Mouse (Mus musculus): ENCODE results near the gene Mxi1. TPM values are rescaled to one million over a fixed set of nuclear protein-coding genes. Genes with fewer than 3 reads are reported as not detected.

Gene Mxi1
- polyA plus RNA-seq, 1 experiment from 2014 or later: 42.7 TPM

DNA sequence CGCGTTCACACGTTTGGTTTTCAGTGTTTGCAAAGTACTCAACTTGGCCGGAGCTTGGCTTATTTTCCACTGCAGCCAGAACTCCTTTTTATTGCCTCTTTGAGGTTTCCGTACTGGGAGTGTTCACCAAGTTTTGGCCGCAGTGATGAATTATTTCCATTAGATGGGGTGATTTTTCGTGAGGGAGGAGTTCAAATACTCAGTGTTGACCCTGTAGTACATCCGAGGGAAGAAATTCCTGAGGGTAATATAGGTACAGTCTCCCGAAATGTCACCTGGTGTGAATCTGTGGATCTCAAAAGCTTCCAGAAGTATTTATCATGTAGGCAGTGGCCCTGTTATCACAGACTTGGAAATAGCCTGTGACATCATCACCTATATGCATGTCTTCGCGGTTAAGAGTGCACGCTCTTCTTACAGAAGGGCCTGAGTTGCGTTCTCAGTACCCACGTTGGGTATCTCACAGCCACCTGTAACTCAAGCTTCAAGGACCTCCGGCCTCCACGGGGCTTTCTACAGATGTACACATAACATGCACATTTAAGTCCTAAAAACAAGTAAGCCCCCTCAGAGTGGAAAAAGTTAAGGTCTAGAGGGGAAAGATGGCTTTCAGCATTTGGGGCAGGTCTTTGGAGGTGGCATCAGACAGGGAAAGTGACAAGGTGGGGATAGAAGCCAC lies 4.4 kb downstream of the Mxi1 start:
- Histone ChIP-seq H3K9ac (peak overlapping the region; percentile 57), H3K36me3 (no peaks in the 10 kb centered on the region), H3K4me2 (peak overlapping the region; percentile 82), H3K4me1 (replicated peaks) (peaks cover 27% of the 10 kb centered on the region), H3K27me3 (replicated peaks) (no peaks in the 10 kb centered on the region), H3K27ac (ENCODE audit: poor library complexity, severe bottlenecking) (peak overlapping the region; percentile 80), H3K4me3 (peak overlapping the region; percentile 82), H3K9me3 (replicated peaks) (no peaks in the 10 kb centered on the region)
- no peak for ATAC-seq (ENCODE audit: insufficient number of reproducible peaks, low FRiP score)
- 42% methylated on average over 16 of the region's 16 CpGs for WGBS

- H3K4me2 ChIP-seq: peak overlapping the region; percentile 82
- ATAC-seq (ENCODE audit: insufficient number of reproducible peaks, low FRiP score): no peak
- peaks cover 30% of the 10 kb centered on the region for H3K4me1 ChIP-seq (replicated peaks)
- H3K4me3 ChIP-seq: no peak overlapping the region
- H3K36me3 ChIP-seq: no peaks in the 10 kb centered on the region
- 73% methylated on average over 7 of the region's 7 CpGs for WGBS
- no peaks in the 10 kb centered on the region for H3K9me3 ChIP-seq (replicated peaks)
- H3K9ac ChIP-seq: no peak overlapping the region
- peak overlapping the region; percentile 80 for H3K27ac ChIP-seq (ENCODE audit: poor library complexity, severe bottlenecking)
- no peaks in the 10 kb centered on the region for H3K27me3 ChIP-seq (replicated peaks)
These were observed 4.9 kb downstream of the Mxi1 start for GRCm38 (mm10) chr19:53315209-53315654.

GRCm38 (mm10) chr19:53316105-53316504 lies 5.8 kb downstream of the Mxi1 start:
- whole genome bisulfite sequencing: 85% methylated on average over 8 of the region's 8 CpGs
- no peak overlapping the region for H3K4me2 ChIP-seq
- no peak overlapping the region for H3K4me3 ChIP-seq
- H3K4me1 ChIP-seq (replicated peaks): peaks cover 39% of the 10 kb centered on the region
- no peak overlapping the region for H3K9ac ChIP-seq
- H3K36me3 ChIP-seq: no peaks in the 10 kb centered on the region
- H3K9me3 ChIP-seq (replicated peaks): no peaks in the 10 kb centered on the region
- ATAC-seq (ENCODE audit: insufficient number of reproducible peaks, low FRiP score): no peak
- H3K27ac ChIP-seq (ENCODE audit: poor library complexity, severe bottlenecking): no peak overlapping the region
- no peaks in the 10 kb centered on the region for H3K27me3 ChIP-seq (replicated peaks)

DNA sequence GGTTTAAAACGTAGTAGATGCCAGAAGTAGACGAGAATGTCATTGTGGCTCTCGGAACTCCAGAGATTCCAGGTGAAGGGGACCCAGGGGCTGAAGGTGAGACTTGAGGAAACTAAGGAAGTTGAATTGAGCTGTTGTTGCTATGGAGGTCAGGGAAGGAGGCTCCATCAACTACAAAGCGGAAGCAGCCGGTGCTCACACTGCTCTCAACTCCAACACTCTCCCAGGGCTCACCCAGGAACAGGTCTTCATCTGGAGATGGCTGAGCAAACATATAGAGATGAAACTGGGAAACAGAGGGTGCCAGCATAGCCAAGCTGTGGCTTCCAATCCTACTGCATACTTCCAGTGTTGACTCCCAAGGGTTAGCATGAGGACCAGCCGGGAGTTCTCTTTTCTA lies 6.6 kb downstream of the Mxi1 start:
- no peak overlapping the region for H3K4me2 ChIP-seq
- H3K27ac ChIP-seq (ENCODE audit: poor library complexity, severe bottlenecking): no peak overlapping the region
- no peaks in the 10 kb centered on the region for H3K27me3 ChIP-seq (replicated peaks)
- no peak overlapping the region for H3K9ac ChIP-seq
- WGBS: 79% methylated on average over 6 of the region's 6 CpGs
- H3K4me1 ChIP-seq (replicated peaks): peaks cover 44% of the 10 kb centered on the region
- H3K4me3 ChIP-seq: no peak overlapping the region
- no peaks in the 10 kb centered on the region for H3K9me3 ChIP-seq (replicated peaks)
- ATAC-seq (ENCODE audit: insufficient number of reproducible peaks, low FRiP score): no peak
- no peaks in the 10 kb centered on the region for H3K36me3 ChIP-seq

DNA sequence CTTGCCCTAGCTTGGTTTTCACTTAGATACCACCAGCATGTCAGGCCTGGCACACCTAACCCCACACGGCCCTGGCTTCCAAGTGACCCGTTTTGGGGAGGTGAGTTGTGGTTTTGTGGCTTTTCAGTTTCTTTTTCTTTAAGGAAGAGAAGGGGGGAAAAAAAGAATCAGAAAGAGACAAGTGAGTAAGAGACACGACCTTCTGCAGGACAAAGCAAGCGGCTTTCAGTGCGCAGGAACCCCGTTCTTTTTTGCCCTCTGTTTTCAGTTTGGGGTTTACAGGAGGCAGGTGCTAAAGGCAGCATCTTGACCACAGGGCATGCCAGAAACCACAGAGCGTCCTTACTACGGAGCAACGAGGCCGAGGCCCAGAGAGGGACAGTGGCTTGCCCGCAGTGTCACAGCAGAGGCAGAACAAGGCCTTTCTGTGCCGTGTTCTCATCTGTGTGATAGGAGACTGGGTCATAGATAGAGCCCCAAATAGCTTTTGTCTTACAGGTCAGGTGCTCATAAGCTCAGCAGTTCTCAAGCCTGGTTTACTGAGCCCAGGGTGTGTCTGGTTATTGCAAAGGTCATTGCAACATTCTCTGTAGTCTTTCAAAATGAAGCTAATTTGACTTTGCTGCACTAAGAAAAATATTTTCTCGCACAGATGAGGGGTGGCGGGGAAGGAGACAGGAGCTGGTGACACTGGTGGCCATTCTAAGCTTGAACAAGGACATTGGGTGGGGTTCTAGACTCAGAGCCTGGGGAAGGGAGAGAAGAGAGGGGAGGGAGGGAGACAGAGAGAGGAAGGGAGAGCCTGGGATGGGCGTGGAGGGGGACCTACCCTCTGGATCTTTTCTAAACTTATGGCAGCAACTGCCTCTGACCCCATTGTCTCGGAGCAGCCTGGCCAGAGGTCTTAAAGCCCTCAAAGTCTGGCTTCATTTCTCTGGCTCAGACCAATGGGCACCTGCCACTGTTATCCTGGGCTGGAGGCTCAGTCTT lies 8.1 kb downstream of the Mxi1 start:
- no peak overlapping the region for H3K4me3 ChIP-seq
- no peaks in the 10 kb centered on the region for H3K36me3 ChIP-seq
- 75% methylated on average over 16 of the region's 16 CpGs for WGBS
- no peak for ATAC-seq (ENCODE audit: insufficient number of reproducible peaks, low FRiP score)
- peaks cover 44% of the 10 kb centered on the region for H3K4me1 ChIP-seq (replicated peaks)
- no peak overlapping the region for H3K27ac ChIP-seq (ENCODE audit: poor library complexity, severe bottlenecking)
- H3K9ac ChIP-seq: peak overlapping the region; percentile 12; the same call in 1 of the 2 replicates
- H3K4me2 ChIP-seq: no peak overlapping the region
- no peaks in the 10 kb centered on the region for H3K9me3 ChIP-seq (replicated peaks)
- no peaks in the 10 kb centered on the region for H3K27me3 ChIP-seq (replicated peaks)

DNA sequence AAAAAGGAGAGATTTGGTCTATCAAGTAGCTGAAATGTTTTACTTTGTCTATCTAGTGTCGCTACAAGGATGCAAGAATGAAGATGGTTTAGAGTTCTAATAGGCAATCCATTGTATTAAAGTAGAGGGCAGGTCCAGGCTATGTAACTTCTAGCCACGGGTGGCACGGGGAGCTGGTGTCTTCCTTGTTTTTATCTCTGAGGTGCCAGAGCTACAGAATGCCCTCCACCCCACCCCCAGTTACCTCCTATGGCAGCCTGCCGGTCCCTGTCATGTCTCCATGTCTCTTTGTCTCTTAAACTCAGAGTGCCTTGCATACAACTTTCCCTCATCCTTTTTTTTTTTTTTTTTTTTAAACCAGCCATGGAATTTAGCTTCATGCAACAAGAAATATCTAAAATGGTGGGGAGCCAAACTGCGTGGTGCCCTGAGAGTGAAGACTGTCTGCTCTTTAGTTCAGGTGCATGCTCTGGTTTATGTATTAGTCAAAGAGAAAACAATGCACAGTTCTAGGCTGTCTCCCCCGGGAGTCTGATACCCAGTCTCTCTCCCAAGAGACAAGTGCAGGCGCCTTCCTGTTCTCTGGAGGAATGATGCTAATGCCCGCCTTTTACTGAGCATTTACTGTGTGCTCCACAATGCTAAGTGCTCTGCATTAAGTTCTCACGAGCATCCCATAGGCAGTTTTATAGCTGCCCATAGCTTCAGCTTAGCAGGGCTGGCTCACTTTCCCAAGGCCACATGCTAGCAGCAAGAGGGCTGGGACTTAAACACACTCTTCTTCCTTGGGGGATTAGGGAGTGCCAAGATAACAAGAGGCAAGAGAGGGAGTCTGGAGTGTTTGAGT lies 10.2 kb downstream of the Mxi1 start:
- Histone ChIP-seq H3K4me3 (no peak overlapping the region), H3K9me3 (replicated peaks) (no peaks in the 10 kb centered on the region), H3K9ac (no peak overlapping the region), H3K4me1 (replicated peaks) (peaks cover 45% of the 10 kb centered on the region), H3K27ac (ENCODE audit: poor library complexity, severe bottlenecking) (peak overlapping the region; percentile 12; the same call in 1 of the 2 replicates), H3K4me2 (no peak overlapping the region), H3K36me3 (no peaks in the 10 kb centered on the region), H3K27me3 (replicated peaks) (no peaks in the 10 kb centered on the region)
- 53% methylated on average over 9 of the region's 9 CpGs for WGBS
- no peak for ATAC-seq (ENCODE audit: insufficient number of reproducible peaks, low FRiP score)

GRCm38 (mm10) chr19:53321273-53321672 lies 11.0 kb downstream of the Mxi1 start:
- no peaks in the 10 kb centered on the region for H3K27me3 ChIP-seq (replicated peaks)
- no peak for ATAC-seq (ENCODE audit: insufficient number of reproducible peaks, low FRiP score)
- H3K4me2 ChIP-seq: no peak overlapping the region
- H3K9me3 ChIP-seq (replicated peaks): no peaks in the 10 kb centered on the region
- no peak overlapping the region for H3K9ac ChIP-seq
- 59% methylated on average over 10 of the region's 10 CpGs for WGBS
- no peak overlapping the region for H3K4me3 ChIP-seq
- H3K4me1 ChIP-seq (replicated peaks): peaks cover 50% of the 10 kb centered on the region
- H3K36me3 ChIP-seq: no peaks in the 10 kb centered on the region
- H3K27ac ChIP-seq (ENCODE audit: poor library complexity, severe bottlenecking): no peak overlapping the region

GRCm38 (mm10) chr19:53322438-53323048 lies 12.2 kb downstream of the Mxi1 start:
- H3K27me3 ChIP-seq (replicated peaks): no peaks in the 10 kb centered on the region
- no peak overlapping the region for H3K9ac ChIP-seq
- H3K4me3 ChIP-seq: no peak overlapping the region
- H3K27ac ChIP-seq (ENCODE audit: poor library complexity, severe bottlenecking): no peak overlapping the region
- no peaks in the 10 kb centered on the region for H3K9me3 ChIP-seq (replicated peaks)
- no peak for ATAC-seq (ENCODE audit: insufficient number of reproducible peaks, low FRiP score)
- no peak overlapping the region for H3K4me2 ChIP-seq
- H3K4me1 ChIP-seq (replicated peaks): peaks cover 55% of the 10 kb centered on the region
- 89% methylated on average over 12 of the region's 12 CpGs for WGBS
- no peaks in the 10 kb centered on the region for H3K36me3 ChIP-seq

- 63% methylated on average over 6 of the region's 6 CpGs for WGBS
- peak overlapping the region; percentile 81 for H3K4me2 ChIP-seq
- H3K9ac ChIP-seq: no peak overlapping the region
- H3K27me3 ChIP-seq (replicated peaks): no peaks in the 10 kb centered on the region
- no peaks in the 10 kb centered on the region for H3K36me3 ChIP-seq
- H3K4me1 ChIP-seq (replicated peaks): peaks cover 51% of the 10 kb centered on the region
- no peaks in the 10 kb centered on the region for H3K9me3 ChIP-seq (replicated peaks)
- H3K4me3 ChIP-seq: peak overlapping the region; percentile 51
- H3K27ac ChIP-seq (ENCODE audit: poor library complexity, severe bottlenecking): no peak overlapping the region
- no peak for ATAC-seq (ENCODE audit: insufficient number of reproducible peaks, low FRiP score)
These were observed 14.5 kb downstream of the Mxi1 start for GRCm38 (mm10) chr19:53324866-53325265.

GRCm38 (mm10) chr19:53325578-53326295 lies 15.4 kb downstream of the Mxi1 start:
- peak overlapping the region; percentile 81 for H3K4me2 ChIP-seq
- H3K36me3 ChIP-seq: no peaks in the 10 kb centered on the region
- H3K4me1 ChIP-seq (replicated peaks): peaks cover 49% of the 10 kb centered on the region
- ATAC-seq (ENCODE audit: insufficient number of reproducible peaks, low FRiP score): peak; percentile 83
- H3K27me3 ChIP-seq (replicated peaks): no peaks in the 10 kb centered on the region
- H3K4me3 ChIP-seq: peak overlapping the region; percentile 51
- H3K27ac ChIP-seq (ENCODE audit: poor library complexity, severe bottlenecking): peak overlapping the region; percentile 85
- H3K9me3 ChIP-seq (replicated peaks): no peaks in the 10 kb centered on the region
- H3K9ac ChIP-seq: peak overlapping the region; percentile 74
- 5% methylated on average over 27 of the region's 27 CpGs for WGBS
